Mouse (Mus musculus) heart, postnatal 0 days (tissue): ENCODE data around the gene Arhgap24. TPM values are rescaled to one million over a fixed set of nuclear protein-coding genes. Genes with fewer than 3 reads are reported as not detected.

Experiments used
- ATAC-seq: fragments of 200-750 bp; cut with Nextera tagmentation; 2 replicates; pipeline ENCODE4 v1.8.0; 2017; ENCODE audit warnings: low read depth, moderate number of reproducible peaks, moderate library complexity; ENCODE audit not compliant: insufficient read depth
- DNase-seq: peaks from one replicate; pipeline ENCODE4 v3.0.0-alpha.2; 2016; ENCODE audit warnings: low spot score
- H3K27ac ChIP-seq: fragments of 300-500 bp; sonication (generic); 2 replicates; pipeline ENCODE4 v1.5.1; 2014; ENCODE audit warnings: low read depth, mild to moderate bottlenecking
- H3K27me3 ChIP-seq: fragments of 300-500 bp; sonication (generic); 2 replicates; pipeline ENCODE4 v1.6.1; 2014; ENCODE audit warnings: low read length, mixed read lengths; ENCODE audit not compliant: control insufficient read depth, insufficient read depth
- H3K36me3 ChIP-seq: fragments of 300-500 bp; sonication (generic); replicated peaks from 2 replicates; pipeline ENCODE4 v1.6.1; 2014; ENCODE audit warnings: low read length, mixed read lengths; ENCODE audit not compliant: control insufficient read depth, insufficient read depth
- H3K4me1 ChIP-seq: fragments of 300-500 bp; sonication (generic); 2 replicates; pipeline ENCODE4 v1.6.1; 2014; ENCODE audit warnings: antibody characterized with exemption; ENCODE audit not compliant: control insufficient read depth, insufficient read depth
- H3K4me2 ChIP-seq: fragments of 300-500 bp; sonication (generic); 2 replicates; pipeline ENCODE4 v1.6.1; 2014; ENCODE audit warnings: low read depth, mild to moderate bottlenecking, low read length, moderate library complexity
- H3K4me3 ChIP-seq: fragments of 300-500 bp; sonication (generic); 2 replicates; pipeline ENCODE4 v1.5.1; 2014; ENCODE audit warnings: low read depth, low read length
- H3K9ac ChIP-seq: fragments of 300-500 bp; sonication (generic); replicated peaks from 2 replicates; pipeline ENCODE4 v1.6.1; 2014; ENCODE audit warnings: low read depth, low read length, mixed read lengths
- H3K9me3 ChIP-seq: fragments of 300-500 bp; sonication (generic); replicated peaks from 2 replicates; pipeline ENCODE4 v1.6.1; 2016; ENCODE audit warnings: low read length; ENCODE audit not compliant: control insufficient read depth
- CTCF ChIP-seq: IDR thresholded peaks from 2 replicates; pipeline ENCODE4 v1.5.1; 2016; ENCODE audit warnings: antibody characterized with exemption, control low read depth, low read depth
- EP300 ChIP-seq: IDR thresholded peaks from 2 replicates; pipeline ENCODE4 v1.6.1; 2016; ENCODE audit warnings: antibody characterized with exemption, low read depth
- WGBS: fragments of 180-500 bp; shearing (Covaris S2); extraction: QIAGEN DNeasy Blood & Tissue Kit; methylation state at CpG from one replicate; pipeline ENCODE4 v1.1.7; 2014; 5-methylcytosine and 5-hydroxymethylcytosine counted together
- polyA plus RNA-seq: library from polyadenylated mRNA; unstranded; fragments of >200 nt; fragmentation: Nextera tagmentation; extraction: Ambion mirVana; gene quantifications from 2 replicates; pipeline ENCODE4 v1.2.1, GENCODE M21; 2015
- total RNA-seq: library from RNA; depleted of rRNA; stranded (reverse); fragments of >200 nt; gene quantifications from 2 replicates; pipeline ENCODE4 v1.2.3, GENCODE M21; 2014; ENCODE audit warnings: low replicate concordance

Gene Arhgap24
- total and polyA plus RNA-seq, 2 experiments from 2014 or later = 13.0 to 13.4 TPM

GRCm38 (mm10) chr5:102728531-102728930 is 247.3 kb downstream of the Arhgap24 start:
- DNase-seq = no peak
- ATAC-seq = no peak

GRCm38 (mm10) chr5:102729476-102729875 is 248.3 kb downstream of the Arhgap24 start:
- 61% methylated on average over 3 of the region's 3 CpGs for WGBS
- ATAC-seq (no peak), DNase-seq (no peak)
- Histone ChIP-seq H3K9ac (no peak overlapping the region), H3K36me3 (no peaks in the 10 kb centered on the region), H3K9me3 (no peaks in the 10 kb centered on the region), H3K27ac (peak overlapping the region; percentile 38; the same call in 1 of the 2 replicates), H3K27me3 (no peaks in the 10 kb centered on the region), H3K4me1 (peaks cover 5% of the 10 kb centered on the region; the same call in 1 of the 2 replicates), H3K4me2 (no peak overlapping the region), H3K4me3 (no peak overlapping the region)
- TF ChIP-seq CTCF = no peak
- no peak for TF ChIP-seq EP300

More at GRCm38 (mm10) chr5:102728531-102728930, 247.3 kb downstream of the Arhgap24 start:
- H3K27me3 ChIP-seq = no peaks in the 10 kb centered on the region
- H3K4me1 ChIP-seq = peaks cover 5% of the 10 kb centered on the region; the same call in 1 of the 2 replicates
- no peak overlapping the region for H3K4me3 ChIP-seq
- no peak overlapping the region for H3K27ac ChIP-seq
- H3K4me2 ChIP-seq = no peak overlapping the region
- H3K36me3 ChIP-seq = no peaks in the 10 kb centered on the region
- no peak overlapping the region for H3K9ac ChIP-seq
- TF ChIP-seq CTCF = no peak
- no peak for TF ChIP-seq EP300
- H3K9me3 ChIP-seq = no peaks in the 10 kb centered on the region

- no peaks in the 10 kb centered on the region for H3K36me3 ChIP-seq
- H3K27ac ChIP-seq = peak overlapping the region; percentile 30; the same call in 1 of the 2 replicates
These were observed 254.9 kb downstream of the Arhgap24 start for GRCm38 (mm10) chr5:102736131-102736530.

GRCm38 (mm10) chr5:102742554-102743255 is 261.5 kb downstream of the Arhgap24 start:
- Histone ChIP-seq H3K27me3 (no peaks in the 10 kb centered on the region), H3K4me3 (no peak overlapping the region), H3K4me1 (no peaks in the 10 kb centered on the region), H3K4me2 (no peak overlapping the region), H3K27ac (no peak overlapping the region), H3K9ac (no peak overlapping the region), H3K36me3 (no peaks in the 10 kb centered on the region), H3K9me3 (no peaks in the 10 kb centered on the region)
- DNase-seq (no peak), ATAC-seq (no peak)
- TF ChIP-seq EP300 (no peak), CTCF (no peak)
- WGBS = 48% methylated on average over 5 of the region's 5 CpGs

More at GRCm38 (mm10) chr5:102736131-102736530, 254.9 kb downstream of the Arhgap24 start:
- peak; percentile 29 for DNase-seq
- no peaks in the 10 kb centered on the region for H3K9me3 ChIP-seq
- 61% methylated on average over 5 of the region's 5 CpGs for WGBS
- TF ChIP-seq EP300 (no peak), CTCF (no peak)
- H3K4me3 ChIP-seq = no peak overlapping the region
- H3K9ac ChIP-seq = no peak overlapping the region
- 0 out of 2 replicates have a peak, but pooled peaks have one; percentile 33 for ATAC-seq
- H3K4me2 ChIP-seq = no peak overlapping the region
- no peaks in the 10 kb centered on the region for H3K27me3 ChIP-seq
- no peaks in the 10 kb centered on the region for H3K4me1 ChIP-seq

DNA sequence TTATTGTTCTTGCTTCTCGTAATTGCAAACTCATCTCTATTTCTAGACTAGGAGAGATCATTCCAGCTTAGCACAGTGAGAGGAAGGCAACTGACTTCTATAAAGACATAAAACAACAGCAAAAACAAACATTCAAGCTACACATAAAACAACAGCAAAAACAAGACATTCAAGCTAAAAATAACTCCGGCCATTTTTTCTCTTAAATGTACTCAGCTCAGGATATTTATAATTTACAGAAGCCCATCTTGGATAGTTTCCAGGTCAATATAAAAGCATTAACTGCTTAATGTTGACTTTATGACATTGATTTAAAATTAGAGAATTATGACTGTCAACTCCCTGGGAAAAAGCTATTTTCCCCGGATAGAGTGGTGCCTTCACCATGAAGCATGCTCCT is 262.2 kb downstream of the Arhgap24 start:
- TF ChIP-seq EP300 = no peak
- TF ChIP-seq CTCF = no peak
- Histone ChIP-seq H3K27me3 (no peaks in the 10 kb centered on the region), H3K27ac (no peak overlapping the region), H3K9me3 (no peaks in the 10 kb centered on the region), H3K4me3 (no peak overlapping the region), H3K36me3 (no peaks in the 10 kb centered on the region), H3K4me1 (no peaks in the 10 kb centered on the region), H3K9ac (no peak overlapping the region), H3K4me2 (no peak overlapping the region)
- ATAC-seq (no peak), DNase-seq (no peak)
- WGBS = 62% methylated on average over 3 of the region's 3 CpGs

DNA sequence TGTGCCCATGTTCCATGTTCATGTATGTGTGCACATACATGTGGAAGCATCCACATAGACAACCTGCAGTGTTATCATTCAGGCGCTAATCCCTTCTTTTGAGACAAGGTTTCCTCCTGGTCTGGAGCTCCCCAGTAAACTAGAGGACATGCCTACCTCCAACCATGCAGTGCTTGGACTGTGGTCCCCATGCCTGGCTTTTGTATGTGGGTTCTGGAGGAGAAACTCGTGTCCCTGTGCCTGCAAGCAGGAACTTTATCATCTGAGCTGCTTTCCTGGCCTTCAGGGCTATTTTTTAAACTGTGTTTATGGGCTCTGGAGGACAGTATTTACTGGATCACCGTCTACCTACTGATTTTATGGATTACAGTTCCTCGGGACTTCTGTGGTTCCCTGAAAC is 262.9 kb downstream of the Arhgap24 start:
- no peaks in the 10 kb centered on the region for H3K9me3 ChIP-seq
- WGBS = 76% methylated on average over 4 of the region's 4 CpGs
- no peaks in the 10 kb centered on the region for H3K4me1 ChIP-seq
- TF ChIP-seq EP300 = no peak
- TF ChIP-seq CTCF = no peak
- no peaks in the 10 kb centered on the region for H3K27me3 ChIP-seq
- H3K4me3 ChIP-seq = no peak overlapping the region
- ATAC-seq = no peak
- H3K36me3 ChIP-seq = no peaks in the 10 kb centered on the region
- H3K27ac ChIP-seq = no peak overlapping the region
- DNase-seq = no peak
- H3K4me2 ChIP-seq = no peak overlapping the region
- no peak overlapping the region for H3K9ac ChIP-seq
